Mouse (Mus musculus) brown adipose tissue, adult 24 weeks (tissue): Measurements from ENCODE around the gene Spred2. TPM values are rescaled to one million over a fixed set of nuclear protein-coding genes. Genes with fewer than 3 reads are reported as not detected.

Experiments used
- H3K27ac ChIP-seq: fragments of 200-500 bp; replicated peaks from 2 replicates; pipeline ENCODE4 v1.5.1; 2012; ENCODE audit warnings: low read depth, mild to moderate bottlenecking, low read length
- H3K4me1 ChIP-seq: fragments of 200-500 bp; 2 replicates; pipeline ENCODE4 v1.6.1; 2012; ENCODE audit warnings: low read length, mixed read lengths; ENCODE audit not compliant: control insufficient read depth, insufficient read depth, insufficient read length
- H3K4me3 ChIP-seq: fragments of 200-500 bp; 2 replicates; pipeline ENCODE4 v1.5.1; 2012; ENCODE audit warnings: low read depth, mild to moderate bottlenecking, low read length, moderate library complexity; ENCODE audit not compliant: insufficient read depth
- polyA plus RNA-seq: library from polyadenylated mRNA; stranded (reverse); fragments of >200 nt; gene quantifications from 2 replicates; pipeline ENCODE4 v1.2.4, GENCODE M21; 2012; ENCODE audit not compliant: missing spikeins, insufficient read depth, insufficient read length

Gene Spred2
- 8.4 and 10.2 TPM in 2 replicates for polyA plus RNA-seq

GRCm38 (mm10) chr11:19923888-19924756 is at the start of gene Spred2:
Gene Spred2 (plus strand): TSS chr11:19924375.
- peaks cover 6% of the 10 kb centered on the region; the same call in 1 of the 2 replicates for H3K4me1 ChIP-seq

GRCm38 (mm10) chr11:19875551-19875950 is 48.6 kb upstream of the Spred2 start:
- no peak overlapping the region for H3K27ac ChIP-seq

More at GRCm38 (mm10) chr11:19923888-19924756, at the start of gene Spred2:
- Histone ChIP-seq H3K4me3 (peak within 1 kb of the TSS; percentile 97), H3K27ac (peak within 1 kb of the TSS; percentile 97)

GRCm38 (mm10) chr11:19875964-19876363 is 48.2 kb upstream of the Spred2 start:
- Histone ChIP-seq H3K4me3 (no peak overlapping the region), H3K4me1 (0 out of 2 replicates have a peak, but pooled peaks cover 3% of the 10 kb centered on the region), H3K27ac (no peak overlapping the region)

More at GRCm38 (mm10) chr11:19875551-19875950, 48.6 kb upstream of the Spred2 start:
- H3K4me3 ChIP-seq = no peak overlapping the region
- 0 out of 2 replicates have a peak, but pooled peaks cover 3% of the 10 kb centered on the region for H3K4me1 ChIP-seq

GRCm38 (mm10) chr11:19877239-19877915 is 46.8 kb upstream of the Spred2 start:
- H3K4me3 ChIP-seq = no peak overlapping the region
- H3K4me1 ChIP-seq = 0 out of 2 replicates have a peak, but pooled peaks cover 3% of the 10 kb centered on the region
- H3K27ac ChIP-seq = no peak overlapping the region

GRCm38 (mm10) chr11:19881342-19881741 is 42.8 kb upstream of the Spred2 start:
- H3K4me1 ChIP-seq = no peaks in the 10 kb centered on the region
- H3K27ac ChIP-seq = no peak overlapping the region
- no peak overlapping the region for H3K4me3 ChIP-seq

GRCm38 (mm10) chr11:19890700-19891406 is 33.3 kb upstream of the Spred2 start:
- Histone ChIP-seq H3K4me1 (no peaks in the 10 kb centered on the region), H3K4me3 (no peak overlapping the region), H3K27ac (no peak overlapping the region)

GRCm38 (mm10) chr11:19893233-19893632 is 30.9 kb upstream of the Spred2 start:
- H3K27ac ChIP-seq = no peak overlapping the region
- H3K4me3 ChIP-seq = no peak overlapping the region
- H3K4me1 ChIP-seq = no peaks in the 10 kb centered on the region

- no peaks in the 10 kb centered on the region for H3K4me1 ChIP-seq
- no peak overlapping the region for H3K27ac ChIP-seq
- no peak overlapping the region for H3K4me3 ChIP-seq
These were observed 24.6 kb upstream of the Spred2 start for GRCm38 (mm10) chr11:19899621-19900020.

- Histone ChIP-seq H3K4me1 (no peaks in the 10 kb centered on the region), H3K27ac (no peak overlapping the region), H3K4me3 (no peak overlapping the region)
These were observed 23.5 kb upstream of the Spred2 start for GRCm38 (mm10) chr11:19900712-19901111.

- no peaks in the 10 kb centered on the region for H3K4me1 ChIP-seq
- H3K27ac ChIP-seq = no peak overlapping the region
- no peak overlapping the region for H3K4me3 ChIP-seq
These were observed 13.0 kb upstream of the Spred2 start for GRCm38 (mm10) chr11:19911216-19911615.

GRCm38 (mm10) chr11:19912179-19912578 is 12.0 kb upstream of the Spred2 start:
- Histone ChIP-seq H3K4me1 (no peaks in the 10 kb centered on the region), H3K4me3 (no peak overlapping the region), H3K27ac (no peak overlapping the region)

GRCm38 (mm10) chr11:19912661-19913060 is 11.5 kb upstream of the Spred2 start:
- H3K27ac ChIP-seq = no peak overlapping the region
- no peaks in the 10 kb centered on the region for H3K4me1 ChIP-seq
- no peak overlapping the region for H3K4me3 ChIP-seq

- H3K4me1 ChIP-seq = no peaks in the 10 kb centered on the region
- H3K27ac ChIP-seq = no peak overlapping the region
- H3K4me3 ChIP-seq = no peak overlapping the region
These were observed 10.4 kb upstream of the Spred2 start for GRCm38 (mm10) chr11:19913761-19914160.

- H3K4me1 ChIP-seq = no peaks in the 10 kb centered on the region
- no peak overlapping the region for H3K4me3 ChIP-seq
- no peak overlapping the region for H3K27ac ChIP-seq
These were observed 6.6 kb upstream of the Spred2 start for GRCm38 (mm10) chr11:19917381-19918245.
